Mouse (Mus musculus) heart, embryonic 13.5 days (tissue): Measurements from ENCODE around the gene Naa15. TPM values are rescaled to one million over a fixed set of nuclear protein-coding genes. Genes with fewer than 3 reads are reported as not detected.

Source experiments
- ATAC-seq: fragments of 200-750 bp; cut with Nextera tagmentation; 2 replicates; pipeline ENCODE4 v1.8.0; 2017; ENCODE audit warnings: moderate TSS enrichment; ENCODE audit not compliant: insufficient number of reproducible peaks, low FRiP score, low TSS enrichment; ENCODE audit errors: extremely low read depth
- H3K27ac ChIP-seq: fragments of 300-500 bp; sonication (generic); replicated peaks from 2 replicates; pipeline ENCODE4 v1.5.1; 2015; ENCODE audit warnings: moderate library complexity, mild to moderate bottlenecking, inconsistent platforms
- H3K27me3 ChIP-seq: fragments of 300-500 bp; sonication (generic); replicated peaks from 2 replicates; pipeline ENCODE4 v1.6.1; 2015; ENCODE audit warnings: mild to moderate bottlenecking, inconsistent platforms
- H3K36me3 ChIP-seq: fragments of 300-500 bp; sonication (generic); 2 replicates; pipeline ENCODE4 v1.6.1; 2015; ENCODE audit warnings: mild to moderate bottlenecking, inconsistent platforms
- H3K4me1 ChIP-seq: fragments of 300-500 bp; sonication (generic); 2 replicates; pipeline ENCODE4 v1.6.1; 2015; ENCODE audit warnings: inconsistent platforms
- H3K4me2 ChIP-seq: fragments of 300-500 bp; sonication (generic); 2 replicates; pipeline ENCODE4 v1.6.1; 2015; ENCODE audit warnings: inconsistent platforms, mild to moderate bottlenecking, moderate library complexity
- H3K4me3 ChIP-seq: fragments of 300-500 bp; sonication (generic); 2 replicates; pipeline ENCODE4 v1.5.1; 2015; ENCODE audit warnings: moderate library complexity, mild to moderate bottlenecking, inconsistent platforms
- H3K9ac ChIP-seq: fragments of 300-500 bp; sonication (generic); 2 replicates; pipeline ENCODE4 v1.6.1; 2015; ENCODE audit warnings: inconsistent platforms, mild to moderate bottlenecking, moderate library complexity
- H3K9me3 ChIP-seq: fragments of 300-500 bp; sonication (generic); 2 replicates; pipeline ENCODE4 v1.6.1; 2016; ENCODE audit warnings: inconsistent platforms
- WGBS: fragments of 180-500 bp; shearing (Covaris S2); methylation state at CpG from one replicate; pipeline ENCODE4 v1.1.7; 2015; ENCODE audit warnings: mixed read lengths; 5-methylcytosine and 5-hydroxymethylcytosine counted together
- polyA plus RNA-seq: library from polyadenylated mRNA; unstranded; fragments of >200 nt; fragmentation: Nextera tagmentation; extraction: Ambion mirVana; gene quantifications from 2 replicates; pipeline ENCODE4 v1.2.1, GENCODE M21; 2015

The Naa15 gene
- polyA plus RNA-seq, 1 experiment from 2014 or later = 35.7 TPM

DNA sequence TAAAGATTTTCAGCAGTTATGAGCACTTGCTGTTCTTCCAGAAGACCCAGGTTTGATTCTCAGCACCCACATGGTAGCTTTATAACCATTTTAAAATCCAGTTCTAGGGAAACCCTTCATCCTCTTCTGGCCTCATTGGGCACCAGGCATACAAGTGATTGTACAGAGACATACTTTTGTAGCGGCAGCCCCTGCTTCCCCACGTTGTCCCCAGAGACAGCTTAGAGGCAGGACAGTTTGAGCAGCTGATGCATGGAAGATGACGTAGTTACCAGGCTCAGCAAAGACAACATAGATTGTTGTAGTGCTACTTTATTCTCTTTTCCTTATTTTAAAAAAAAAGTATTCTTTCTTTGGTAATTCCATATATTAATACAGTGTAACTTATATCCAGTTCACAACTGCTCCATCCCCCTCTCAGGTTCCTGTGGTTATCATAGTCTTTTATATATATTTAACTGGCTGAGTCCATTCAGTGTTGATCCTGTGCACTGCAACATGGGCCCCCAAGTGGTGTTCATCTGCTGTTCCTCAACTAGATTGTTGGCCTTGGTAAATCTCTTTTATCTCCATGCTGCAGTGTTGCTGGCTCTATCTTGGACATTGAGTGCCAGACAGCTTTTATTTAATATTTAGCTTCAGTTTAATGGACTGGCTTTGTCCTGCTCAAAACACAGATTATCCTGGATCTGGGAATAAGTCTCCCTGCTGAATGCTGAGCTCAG lies 20.1 kb downstream of the Naa15 start:
- no peak overlapping the region for H3K4me2 ChIP-seq
- no peaks in the 10 kb centered on the region for H3K9me3 ChIP-seq
- no peak overlapping the region for H3K27ac ChIP-seq
- peaks cover 7% of the 10 kb centered on the region; the same call in 1 of the 2 replicates for H3K4me1 ChIP-seq
- WGBS = 89% methylated on average over 3 of the region's 3 CpGs
- peaks cover 25% of the 10 kb centered on the region for H3K36me3 ChIP-seq
- no peak for ATAC-seq
- no peak overlapping the region for H3K9ac ChIP-seq
- no peak overlapping the region for H3K4me3 ChIP-seq
- H3K27me3 ChIP-seq = no peaks in the 10 kb centered on the region

DNA sequence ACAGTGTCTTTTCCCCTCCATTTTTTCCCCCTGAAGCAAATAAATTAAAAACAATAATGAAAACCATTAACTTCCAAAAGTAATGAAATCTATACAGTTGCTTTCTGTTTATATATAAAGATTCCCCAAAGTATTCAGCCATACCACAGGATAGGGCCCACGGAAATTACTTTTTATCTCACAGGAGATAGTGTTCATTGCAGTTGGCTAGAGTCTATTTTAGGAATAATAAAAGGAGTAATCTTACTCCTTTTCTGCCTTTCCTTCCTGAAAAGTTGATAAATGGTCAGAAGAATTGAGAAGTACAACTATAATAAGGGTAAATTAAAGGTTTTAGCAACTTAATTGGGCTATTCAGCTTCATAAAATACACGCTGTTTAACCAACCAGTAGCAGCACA lies 53.6 kb downstream of the Naa15 start:
- Histone ChIP-seq H3K9ac (no peak overlapping the region), H3K4me1 (peaks cover 3% of the 10 kb centered on the region; the same call in 1 of the 2 replicates), H3K36me3 (peaks cover 91% of the 10 kb centered on the region), H3K4me2 (no peak overlapping the region), H3K27me3 (no peaks in the 10 kb centered on the region), H3K4me3 (no peak overlapping the region), H3K27ac (no peak overlapping the region), H3K9me3 (no peaks in the 10 kb centered on the region)
- 64% methylated on average over 2 of the region's 2 CpGs for WGBS
- ATAC-seq = no peak

DNA sequence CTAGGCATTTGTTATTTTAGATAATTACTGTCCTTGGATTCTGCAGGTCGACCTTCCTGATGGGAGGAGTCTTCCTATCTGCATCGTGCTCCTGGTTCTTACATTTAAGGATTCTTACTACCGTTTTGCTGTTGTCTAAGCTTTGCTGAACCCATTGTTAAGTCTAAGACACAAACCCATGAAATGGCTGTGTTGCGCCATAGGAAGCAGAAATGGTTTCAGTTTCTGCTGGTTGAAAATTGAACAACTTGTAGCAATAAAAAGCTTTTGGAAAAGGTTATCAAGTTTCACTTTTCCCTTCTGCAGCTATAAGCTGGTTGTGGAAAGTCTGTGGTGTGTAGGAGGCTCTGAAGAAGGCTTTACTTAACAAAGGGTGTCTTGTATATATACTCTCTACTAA lies 60.8 kb downstream of the Naa15 start:
- Histone ChIP-seq H3K27me3 (no peaks in the 10 kb centered on the region), H3K4me1 (no peaks in the 10 kb centered on the region), H3K9ac (no peak overlapping the region), H3K4me2 (no peak overlapping the region), H3K9me3 (no peaks in the 10 kb centered on the region), H3K36me3 (peaks cover 62% of the 10 kb centered on the region), H3K4me3 (no peak overlapping the region), H3K27ac (no peak overlapping the region)
- no peak for ATAC-seq
- 68% methylated on average over 4 of the region's 4 CpGs for whole genome bisulfite sequencing

DNA sequence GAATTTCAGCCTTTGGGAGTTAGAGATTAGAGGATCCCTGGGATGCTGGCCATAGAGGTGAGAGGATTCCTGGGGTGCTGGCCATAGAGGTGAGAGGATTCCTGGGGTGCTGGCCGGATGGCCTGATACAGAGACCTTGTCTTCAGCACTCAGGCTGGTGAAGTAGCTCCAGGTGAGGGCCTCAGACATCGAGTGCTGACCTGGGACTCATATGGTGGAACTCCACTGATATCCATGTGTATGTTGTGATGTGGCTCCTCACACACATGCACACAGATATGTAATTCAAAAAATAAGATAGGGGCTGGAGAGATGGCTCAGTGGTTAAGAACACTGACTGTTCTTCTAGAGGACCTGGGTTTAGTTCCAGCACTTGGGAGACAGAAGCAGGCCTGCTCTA lies 64.9 kb downstream of the Naa15 start:
- WGBS = 34% methylated on average over 2 of the region's 2 CpGs
- no peaks in the 10 kb centered on the region for H3K27me3 ChIP-seq
- H3K4me2 ChIP-seq = no peak overlapping the region
- H3K9ac ChIP-seq = no peak overlapping the region
- peaks cover 21% of the 10 kb centered on the region for H3K36me3 ChIP-seq
- H3K9me3 ChIP-seq = no peaks in the 10 kb centered on the region
- no peak overlapping the region for H3K4me3 ChIP-seq
- no peak overlapping the region for H3K27ac ChIP-seq
- no peak for ATAC-seq
- H3K4me1 ChIP-seq = peaks cover 14% of the 10 kb centered on the region

GRCm38 (mm10) chr3:51481059-51481458 lies 66.1 kb downstream of the Naa15 start:
- Histone ChIP-seq H3K9me3 (no peaks in the 10 kb centered on the region), H3K36me3 (peaks cover 9% of the 10 kb centered on the region), H3K27me3 (no peaks in the 10 kb centered on the region), H3K27ac (no peak overlapping the region), H3K4me3 (no peak overlapping the region), H3K4me1 (peaks cover 25% of the 10 kb centered on the region), H3K4me2 (no peak overlapping the region), H3K9ac (no peak overlapping the region)
- no peak for ATAC-seq

DNA sequence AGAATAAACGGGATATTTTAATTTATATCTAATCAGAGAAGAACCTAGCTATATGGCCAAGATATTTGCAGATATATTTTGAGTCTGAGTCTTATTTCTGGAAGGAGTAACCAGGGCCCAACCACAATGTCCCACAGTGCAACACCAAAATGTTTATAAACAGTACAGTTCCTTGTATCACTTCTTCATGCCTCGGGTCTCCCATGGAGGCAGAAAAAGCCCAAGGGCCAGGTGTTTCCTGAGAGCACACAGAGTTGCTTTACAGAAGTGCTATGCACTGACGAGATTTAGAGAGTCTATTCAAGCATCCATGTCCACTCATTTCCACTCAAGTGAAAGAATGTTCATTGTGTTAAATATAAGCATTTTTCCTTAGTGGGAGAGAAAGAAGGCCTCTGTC lies 66.9 kb downstream of the Naa15 start:
- no peaks in the 10 kb centered on the region for H3K27me3 ChIP-seq
- H3K4me2 ChIP-seq = no peak overlapping the region
- ATAC-seq = no peak
- WGBS = 55% methylated on average over 3 of the region's 3 CpGs
- no peaks in the 10 kb centered on the region for H3K9me3 ChIP-seq
- no peak overlapping the region for H3K9ac ChIP-seq
- peaks cover 6% of the 10 kb centered on the region for H3K36me3 ChIP-seq
- H3K4me1 ChIP-seq = peaks cover 31% of the 10 kb centered on the region
- H3K4me3 ChIP-seq = no peak overlapping the region
- no peak overlapping the region for H3K27ac ChIP-seq

GRCm38 (mm10) chr3:51482781-51483180 lies 67.8 kb downstream of the Naa15 start:
- Histone ChIP-seq H3K4me1 (peaks cover 31% of the 10 kb centered on the region), H3K4me2 (peak overlapping the region; percentile 90), H3K9ac (peak overlapping the region; percentile 92), H3K36me3 (peaks cover 4% of the 10 kb centered on the region; the same call in 1 of the 2 replicates), H3K9me3 (no peaks in the 10 kb centered on the region), H3K27ac (peak overlapping the region; percentile 93; the same call in 1 of the 2 replicates), H3K27me3 (no peaks in the 10 kb centered on the region), H3K4me3 (peak overlapping the region; percentile 93)
- no peak for ATAC-seq
- 57% methylated on average over 3 of the region's 3 CpGs for WGBS

DNA sequence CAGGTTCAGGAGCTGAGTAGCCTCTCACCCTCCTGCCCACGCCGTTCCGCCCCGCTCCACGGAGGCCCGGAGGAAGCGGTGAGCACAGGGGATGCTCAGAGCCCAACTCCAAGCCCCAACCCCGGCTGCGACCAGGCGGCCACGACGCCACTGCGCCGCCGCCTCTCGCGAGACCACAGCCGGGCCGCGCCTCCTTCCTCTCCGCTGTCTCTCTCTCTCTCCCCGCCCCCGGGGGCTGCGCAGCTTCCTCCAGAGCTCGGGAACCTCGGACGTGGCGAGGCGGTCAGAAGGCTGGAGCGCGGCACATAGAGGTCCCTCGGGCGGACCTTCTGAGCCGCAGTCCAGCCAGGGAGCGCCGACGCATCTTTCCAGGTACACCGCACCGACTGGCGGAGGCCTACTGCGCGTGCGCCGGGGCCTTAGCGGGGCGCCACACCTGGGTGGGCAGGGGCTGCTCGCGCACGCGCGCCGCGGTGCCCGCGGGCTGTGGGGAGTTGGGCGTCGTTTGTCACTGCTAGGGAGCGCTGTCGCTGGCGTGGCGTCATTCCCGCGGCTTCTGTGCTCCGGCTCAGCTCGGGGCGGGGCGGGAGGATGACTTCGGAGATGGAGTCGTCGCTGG lies 68.9 kb downstream of the Naa15 start, which contains the start of gene Rab33b:
TSS of gene Rab33b (plus strand) at position 180 of the 619 bp plus-strand sequence.
- no peaks in the 10 kb centered on the region for H3K9me3 ChIP-seq
- ATAC-seq = peak; percentile 92
- H3K27me3 ChIP-seq = no peaks in the 10 kb centered on the region
- peaks cover 7% of the 10 kb centered on the region; the same call in 1 of the 2 replicates for H3K36me3 ChIP-seq
- H3K4me3 ChIP-seq = peak within 1 kb of the TSS; percentile 93
- 0% methylated on average over 70 of the region's 70 CpGs for WGBS
- peaks cover 31% of the 10 kb centered on the region for H3K4me1 ChIP-seq
- H3K4me2 ChIP-seq = peak within 1 kb of the TSS; percentile 90
- H3K27ac ChIP-seq = peak within 1 kb of the TSS; percentile 93
- H3K9ac ChIP-seq = peak within 1 kb of the TSS; percentile 92

GRCm38 (mm10) chr3:51484370-51484769 lies 69.4 kb downstream of the Naa15 start:
- H3K9ac ChIP-seq = peak overlapping the region; percentile 92
- H3K27me3 ChIP-seq = no peaks in the 10 kb centered on the region
- peak overlapping the region; percentile 93 for H3K4me3 ChIP-seq
- H3K4me1 ChIP-seq = peaks cover 31% of the 10 kb centered on the region
- peak overlapping the region; percentile 90 for H3K4me2 ChIP-seq
- H3K27ac ChIP-seq = peak overlapping the region; percentile 93
- no peaks in the 10 kb centered on the region for H3K9me3 ChIP-seq
- H3K36me3 ChIP-seq = peaks cover 7% of the 10 kb centered on the region; the same call in 1 of the 2 replicates
- 0% methylated on average over 33 of the region's 33 CpGs for WGBS
- ATAC-seq = 0 out of 2 replicates have a peak, but pooled peaks have one; percentile 4

GRCm38 (mm10) chr3:51485347-51485746 lies 70.4 kb downstream of the Naa15 start:
- Histone ChIP-seq H3K4me1 (peaks cover 31% of the 10 kb centered on the region), H3K27ac (no peak overlapping the region), H3K9ac (peak overlapping the region; percentile 92), H3K9me3 (no peaks in the 10 kb centered on the region), H3K27me3 (no peaks in the 10 kb centered on the region), H3K36me3 (peaks cover 7% of the 10 kb centered on the region; the same call in 1 of the 2 replicates), H3K4me3 (peak overlapping the region; percentile 93), H3K4me2 (peak overlapping the region; percentile 90)
- WGBS = 66% methylated on average over 4 of the region's 4 CpGs
- ATAC-seq = no peak

- H3K9me3 ChIP-seq = no peaks in the 10 kb centered on the region
- H3K27me3 ChIP-seq = no peaks in the 10 kb centered on the region
- no peak for ATAC-seq
- peaks cover 7% of the 10 kb centered on the region; the same call in 1 of the 2 replicates for H3K36me3 ChIP-seq
- no peak overlapping the region for H3K4me2 ChIP-seq
- WGBS = 93% methylated on average over 4 of the region's 4 CpGs
- H3K9ac ChIP-seq = no peak overlapping the region
- H3K27ac ChIP-seq = no peak overlapping the region
- H3K4me3 ChIP-seq = no peak overlapping the region
- H3K4me1 ChIP-seq = peaks cover 33% of the 10 kb centered on the region
Observed at GRCm38 (mm10) chr3:51486491-51487195, 71.7 kb downstream of the Naa15 start.
